Mouse (Mus musculus) adrenal gland, adult (tissue): ENCODE data around the gene Olfr723.
"Not testable (repeated sequence)": the region's sequence is repeated elsewhere in the genome, so short reads cannot be mapped to it uniquely, and the experiment has no call there.

ENCODE experiments used
- DNase-seq, 2 experiments: peaks; one replicate each; pipeline ENCODE4 v3.0.0; 2022 to 2023; ENCODE audit warnings: low spot score in 1 of 2; ENCODE audit not compliant: inconsistent age in 2 of 2

Olfr723 gene

GRCm38 (mm10) chr14:49931687-49932086 is at the start of gene Olfr723:
Olfr723 (minus strand) TSS chr14:49931787.
- not testable (repeated sequence) for DNase-seq

- not testable (repeated sequence) for DNase-seq
Observed at GRCm38 (mm10) chr14:49963174-49963573, 31.6 kb upstream of the Olfr723 start, which contains the start of gene Olfr724. Olfr724 (minus strand) TSS chr14:49963274.

- DNase-seq = no peak
Observed at GRCm38 (mm10) chr14:49955890-49956289, 24.3 kb upstream of the Olfr723 start.

GRCm38 (mm10) chr14:49901899-49902298 is 29.7 kb downstream of the Olfr723 start, which contains the start of gene Olfr722:
Olfr722 (minus strand) TSS chr14:49901999.
- DNase-seq = no peak
